Mouse (Mus musculus): ENCODE results near the gene Shank2. TPM values are rescaled to one million over a fixed set of nuclear protein-coding genes. Genes with fewer than 3 reads are reported as not detected.

Gene Shank2
- total RNA-seq, 2 experiments from 2014 or later = 133 to 138 TPM

DNA sequence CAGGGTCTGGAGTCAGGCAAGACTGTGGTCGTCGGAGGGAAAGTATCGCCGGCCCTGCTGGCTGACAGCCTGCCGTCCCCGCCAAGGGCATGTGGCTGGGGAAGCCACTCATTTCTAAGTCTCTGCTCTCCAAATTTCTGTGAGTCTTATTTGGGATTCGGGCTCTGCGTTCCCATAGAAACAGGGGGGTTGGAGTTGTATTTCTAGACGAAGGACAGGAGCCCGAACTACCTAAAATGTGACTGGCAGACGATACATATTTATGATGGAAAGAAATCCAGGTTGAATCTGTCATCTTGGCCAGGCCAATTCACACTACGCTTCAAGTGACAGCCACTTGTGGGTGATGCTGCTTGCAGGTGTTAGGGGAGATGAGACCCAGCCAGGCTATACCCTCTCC lies 92.4 kb downstream of the Shank2 start:
- no peak for DNase-seq (ENCODE audit: low spot score in 2 of 2)
- Histone ChIP-seq H3K4me3 (no peak overlapping the region), H3K27ac (no peak overlapping the region)
- TF ChIP-seq CTCF (conservative IDR thresholded peaks at IDR 0.05) = no peak

DNA sequence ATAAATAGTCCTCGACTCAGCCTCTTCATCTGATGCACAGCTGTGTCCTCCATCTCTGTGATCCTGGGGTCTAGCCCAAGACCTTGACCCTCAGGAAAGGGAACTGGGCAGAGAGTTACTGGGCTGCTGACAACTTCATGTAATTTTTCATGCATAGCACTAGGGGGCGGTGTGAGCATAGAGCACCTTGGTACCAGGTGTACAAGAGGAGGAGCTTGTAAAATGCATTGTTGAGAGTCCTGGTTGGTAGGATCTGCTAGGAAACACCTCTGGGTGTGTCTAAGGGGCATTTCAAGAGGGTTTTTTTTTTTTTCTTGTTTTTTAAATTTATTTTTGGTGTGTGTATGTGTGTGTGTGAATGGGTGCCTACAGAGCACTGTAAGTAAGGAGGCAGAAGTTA lies 95.6 kb downstream of the Shank2 start:
- peak; percentile 28 to 58 for DNase-seq (ENCODE audit: low spot score in 2 of 2)
- no peak overlapping the region for H3K4me3 ChIP-seq
- TF ChIP-seq CTCF (conservative IDR thresholded peaks at IDR 0.05) = peak; percentile 81
- H3K27ac ChIP-seq = no peak overlapping the region

DNA sequence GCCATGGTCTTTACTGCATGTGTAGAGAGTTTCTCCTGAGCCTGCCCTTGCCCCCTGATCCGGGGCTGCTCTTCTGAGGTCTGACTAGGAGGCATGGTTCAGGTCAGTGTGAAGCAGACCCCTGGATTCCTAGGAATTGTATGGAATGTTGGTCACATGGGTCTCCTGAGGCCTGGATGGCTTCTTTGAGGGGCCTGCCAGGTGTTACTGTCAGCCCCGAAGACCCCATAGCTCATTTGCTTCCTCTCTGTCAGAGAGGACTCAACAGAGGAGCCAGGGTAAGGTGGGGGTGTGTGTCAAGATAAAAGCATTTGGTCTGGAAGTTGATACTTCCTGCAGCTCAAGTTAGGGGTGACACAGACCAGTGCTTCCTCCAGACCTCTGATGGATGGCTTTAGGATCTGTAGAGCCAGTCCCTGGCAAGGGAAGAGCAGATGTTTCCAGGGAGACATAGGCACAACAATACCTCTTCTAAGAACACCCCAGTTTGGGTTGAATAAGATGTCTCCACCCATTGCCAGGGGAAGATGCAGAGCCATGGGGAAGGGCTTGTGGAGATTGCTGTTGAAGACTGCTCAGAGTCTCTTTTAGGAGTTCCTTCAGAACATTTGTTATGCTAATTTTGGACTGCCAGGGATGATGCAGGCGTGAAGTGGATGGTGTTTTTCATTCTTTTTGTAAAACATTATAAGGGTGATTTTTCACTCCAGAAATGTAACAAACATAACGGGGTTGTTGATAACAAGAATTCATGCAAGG lies 100.7 kb downstream of the Shank2 start:
- no peak overlapping the region for H3K4me3 ChIP-seq
- no peak for DNase-seq (ENCODE audit: low spot score in 2 of 2)

DNA sequence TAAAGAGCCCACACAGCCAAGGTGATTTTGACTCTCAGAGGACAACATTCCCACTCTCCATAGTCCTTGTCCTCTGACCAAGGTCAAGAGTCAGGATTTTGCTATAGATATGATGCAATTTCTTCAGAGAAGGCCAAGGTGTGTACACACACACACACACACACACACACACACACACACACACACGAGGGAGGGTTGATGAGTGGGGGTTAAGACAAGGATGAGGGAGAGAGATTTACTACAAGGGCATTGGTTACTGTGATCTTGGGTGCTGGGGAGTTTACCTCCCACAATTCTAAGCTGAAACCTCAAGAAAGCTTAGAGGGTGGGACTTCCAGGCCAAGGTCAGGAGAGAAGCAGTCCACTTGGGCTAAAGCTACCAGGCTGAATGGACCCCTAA lies 104.2 kb downstream of the Shank2 start:
- no peak overlapping the region for H3K27ac ChIP-seq
- no peak overlapping the region for H3K4me3 ChIP-seq
- no peak for DNase-seq (ENCODE audit: low spot score in 2 of 2)
- TF ChIP-seq CTCF (conservative IDR thresholded peaks at IDR 0.05) = no peak

More for the DNA sequence above, 100.7 kb downstream of the Shank2 start:
- TF ChIP-seq CTCF (conservative IDR thresholded peaks at IDR 0.05) = no peak
- no peak overlapping the region for H3K27ac ChIP-seq

DNA sequence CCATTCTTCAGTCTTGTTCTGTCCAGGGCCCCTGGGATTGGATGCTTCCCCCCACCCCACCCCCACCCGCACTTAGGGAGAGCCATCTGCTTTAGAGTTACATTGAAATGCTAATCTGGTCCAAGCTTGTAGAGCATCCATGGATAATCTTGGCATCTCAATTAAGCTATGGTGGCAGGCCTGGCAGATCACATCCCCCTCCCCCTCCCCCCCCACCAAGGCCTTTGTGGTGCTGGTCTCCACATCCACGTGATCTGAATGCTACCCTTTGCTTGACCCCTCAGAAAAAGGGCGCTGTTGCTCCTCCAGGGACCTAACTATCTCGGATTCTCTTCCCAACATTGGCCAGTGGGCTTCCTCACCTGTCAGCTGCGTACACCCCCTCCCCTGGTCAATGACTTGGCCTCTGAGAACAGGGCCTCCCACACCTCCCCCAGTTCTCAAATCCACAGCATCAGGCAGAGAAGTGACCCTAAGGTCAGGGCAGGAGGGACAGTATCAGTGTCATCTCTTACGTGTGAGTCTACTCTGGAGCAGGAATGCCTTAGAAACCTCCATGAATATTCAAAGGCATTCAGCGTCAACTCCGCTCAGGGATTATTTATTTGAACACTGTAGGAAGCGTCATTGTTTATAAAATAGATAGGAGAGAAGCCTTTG lies 104.8 kb downstream of the Shank2 start:
- no peak overlapping the region for H3K4me3 ChIP-seq
- H3K27ac ChIP-seq = no peak overlapping the region
- DNase-seq (ENCODE audit: low spot score in 2 of 2) = no peak
- no peak for TF ChIP-seq CTCF (conservative IDR thresholded peaks at IDR 0.05)

DNA sequence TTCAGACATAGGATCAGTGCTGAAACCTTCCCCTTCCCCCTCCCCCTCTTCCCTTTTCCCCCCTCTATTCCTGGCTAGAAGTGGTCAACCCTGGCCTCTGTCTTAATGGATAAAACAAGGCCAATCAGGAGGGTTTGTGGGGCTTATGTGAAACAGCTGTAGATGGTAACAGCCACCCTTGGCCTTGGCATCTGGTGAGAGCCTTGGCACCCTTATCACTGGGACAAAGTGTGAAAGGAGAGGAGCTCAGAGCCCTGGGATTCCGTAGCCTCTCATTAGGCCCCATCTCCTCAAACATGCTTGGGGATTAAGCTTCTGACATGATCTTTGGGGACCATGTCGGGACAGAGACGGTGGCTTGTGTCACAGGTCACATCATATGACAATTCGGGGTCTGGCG lies 106.4 kb downstream of the Shank2 start:
- no peak for TF ChIP-seq CTCF (conservative IDR thresholded peaks at IDR 0.05)
- Histone ChIP-seq H3K4me3 (no peak overlapping the region), H3K27ac (no peak overlapping the region)
- DNase-seq (ENCODE audit: low spot score in 2 of 2) = no peak

DNA sequence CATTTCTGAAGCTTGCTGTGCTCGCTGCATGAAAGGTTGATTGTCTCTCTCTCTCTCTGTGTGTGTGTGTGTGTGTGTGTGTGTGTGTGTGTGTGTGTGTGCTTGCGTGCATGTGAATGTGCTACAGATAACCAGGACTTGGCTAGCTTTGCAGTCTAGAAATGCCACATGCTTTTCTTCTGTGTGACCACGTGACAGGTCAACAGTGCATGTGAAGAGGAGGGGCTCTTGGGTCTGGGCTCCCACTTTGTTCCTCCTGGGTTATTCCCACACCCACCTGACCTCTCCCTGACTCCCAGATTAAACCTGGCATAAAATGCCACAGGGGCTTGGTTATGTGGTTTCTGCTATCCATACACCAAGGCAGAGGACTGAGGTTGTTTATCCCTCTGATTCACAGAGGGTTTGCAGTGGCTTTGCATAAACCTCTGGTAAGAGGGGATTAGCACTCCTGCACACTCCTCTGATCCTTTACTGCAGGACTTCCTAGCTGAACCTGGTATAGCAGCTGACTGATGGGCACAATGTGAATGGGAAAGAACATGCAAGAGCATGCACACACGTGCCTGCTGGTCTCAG lies 109.4 kb downstream of the Shank2 start:
- TF ChIP-seq CTCF (conservative IDR thresholded peaks at IDR 0.05) = no peak
- no peak for DNase-seq (ENCODE audit: low spot score in 2 of 2)
- no peak overlapping the region for H3K4me3 ChIP-seq
- H3K27ac ChIP-seq = no peak overlapping the region

DNA sequence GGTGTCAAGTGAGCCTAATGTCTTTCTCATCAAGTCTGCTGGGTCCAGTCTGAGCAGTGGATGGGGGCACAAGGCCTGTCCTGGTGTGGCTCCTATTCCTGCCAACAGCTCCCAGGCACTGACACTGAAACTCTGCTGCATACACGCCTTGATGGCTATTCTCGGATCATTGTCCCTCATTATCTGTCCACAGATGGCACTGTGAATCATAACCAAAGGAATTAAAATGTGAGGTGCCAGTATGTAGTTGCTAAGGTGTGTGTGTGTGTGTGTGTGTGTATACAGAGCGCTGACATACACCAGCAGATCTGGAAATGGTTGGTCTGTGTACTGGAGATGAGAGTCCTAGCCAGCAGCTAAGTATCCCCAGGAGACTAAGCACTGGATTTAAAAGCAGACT lies 110.3 kb downstream of the Shank2 start:
- no peak overlapping the region for H3K4me3 ChIP-seq
- H3K27ac ChIP-seq = no peak overlapping the region
- TF ChIP-seq CTCF (conservative IDR thresholded peaks at IDR 0.05) = no peak
- no peak for DNase-seq (ENCODE audit: low spot score in 2 of 2)

DNA sequence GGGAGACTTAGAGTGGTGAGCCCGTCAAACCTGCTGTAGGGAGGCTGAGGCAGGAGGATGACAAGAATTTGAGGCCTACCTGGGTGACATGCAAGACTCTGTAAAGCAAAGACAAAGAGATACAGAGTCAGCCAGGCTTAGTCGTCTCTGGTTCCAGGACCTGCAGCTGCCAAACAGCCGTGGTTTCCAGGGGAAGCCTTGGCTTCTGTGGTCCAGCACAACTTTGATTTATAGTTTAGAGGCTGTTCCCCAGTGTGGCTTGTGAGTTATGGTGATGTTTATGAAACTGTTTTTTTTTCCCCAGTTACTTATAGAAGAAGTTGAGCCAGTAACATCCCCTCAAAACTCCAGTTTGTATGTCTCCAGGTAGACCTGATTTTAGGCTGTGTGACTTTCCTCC lies 112.5 kb downstream of the Shank2 start:
- DNase-seq (ENCODE audit: low spot score in 2 of 2) = no peak
- H3K4me3 ChIP-seq = no peak overlapping the region
- no peak for TF ChIP-seq CTCF (conservative IDR thresholded peaks at IDR 0.05)
- H3K27ac ChIP-seq = no peak overlapping the region

DNA sequence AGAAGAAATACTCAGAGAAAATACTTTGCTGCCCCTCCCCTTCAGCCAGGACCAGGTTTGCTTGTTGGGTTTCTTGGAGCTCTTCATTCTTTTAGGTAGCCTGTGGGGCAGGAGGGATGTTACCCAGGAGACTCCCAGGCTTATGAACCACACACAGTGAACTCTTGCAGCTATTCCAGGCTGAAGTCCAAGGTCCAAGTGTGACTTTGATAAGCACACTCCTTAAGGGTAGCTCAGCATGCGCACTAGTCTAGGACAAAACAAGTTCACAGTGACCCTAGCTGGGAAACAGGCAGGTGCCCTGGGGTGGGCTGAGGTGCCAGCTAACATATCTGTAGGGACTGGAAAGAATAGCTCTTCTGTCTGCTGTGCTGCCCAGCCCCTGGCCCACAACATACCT lies 117.8 kb downstream of the Shank2 start:
- Histone ChIP-seq H3K4me3 (no peak overlapping the region), H3K27ac (no peak overlapping the region)
- no peak for DNase-seq (ENCODE audit: low spot score in 2 of 2)
- no peak for TF ChIP-seq CTCF (conservative IDR thresholded peaks at IDR 0.05)

DNA sequence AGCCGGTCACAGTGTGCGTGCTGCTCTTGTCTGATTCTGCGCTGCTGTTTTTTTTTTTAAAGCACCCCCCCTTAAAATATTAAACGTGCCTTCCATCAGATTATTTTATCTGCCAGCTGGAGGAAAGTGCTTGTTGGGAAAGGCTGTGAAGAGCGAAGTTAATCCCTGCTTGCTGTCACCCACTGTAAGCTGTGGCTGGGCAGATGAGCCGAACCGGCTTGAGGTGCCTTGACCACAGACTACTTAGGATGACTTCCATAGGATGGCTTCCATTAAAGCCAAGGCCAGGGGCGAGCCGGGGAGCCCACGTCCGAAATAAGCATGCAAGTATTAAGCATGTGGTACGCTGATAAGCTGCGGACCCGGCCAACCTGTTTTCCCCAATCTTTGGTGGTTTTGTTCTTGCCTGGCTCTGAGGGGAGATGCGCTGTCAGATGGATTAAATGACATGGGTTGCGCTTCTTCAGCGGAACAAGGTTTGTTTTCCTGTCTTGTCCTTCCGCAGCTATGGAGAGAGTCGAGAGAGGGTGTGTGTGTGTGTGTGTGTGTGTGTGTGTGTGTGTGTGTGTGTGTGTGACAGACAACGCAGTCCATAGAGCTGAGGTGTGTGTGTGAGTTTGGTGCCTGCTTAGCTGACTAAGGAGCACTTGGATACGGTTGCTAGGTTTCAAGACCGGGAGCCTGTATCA lies 131.1 kb downstream of the Shank2 start:
- Histone ChIP-seq H3K27ac (peak overlapping the region; percentile 96), H3K4me3 (peak overlapping the region; percentile 59)
- DNase-seq (ENCODE audit: low spot score in 2 of 2) = peak; percentile 35 to 55
- TF ChIP-seq CTCF (conservative IDR thresholded peaks at IDR 0.05) = no peak

DNA sequence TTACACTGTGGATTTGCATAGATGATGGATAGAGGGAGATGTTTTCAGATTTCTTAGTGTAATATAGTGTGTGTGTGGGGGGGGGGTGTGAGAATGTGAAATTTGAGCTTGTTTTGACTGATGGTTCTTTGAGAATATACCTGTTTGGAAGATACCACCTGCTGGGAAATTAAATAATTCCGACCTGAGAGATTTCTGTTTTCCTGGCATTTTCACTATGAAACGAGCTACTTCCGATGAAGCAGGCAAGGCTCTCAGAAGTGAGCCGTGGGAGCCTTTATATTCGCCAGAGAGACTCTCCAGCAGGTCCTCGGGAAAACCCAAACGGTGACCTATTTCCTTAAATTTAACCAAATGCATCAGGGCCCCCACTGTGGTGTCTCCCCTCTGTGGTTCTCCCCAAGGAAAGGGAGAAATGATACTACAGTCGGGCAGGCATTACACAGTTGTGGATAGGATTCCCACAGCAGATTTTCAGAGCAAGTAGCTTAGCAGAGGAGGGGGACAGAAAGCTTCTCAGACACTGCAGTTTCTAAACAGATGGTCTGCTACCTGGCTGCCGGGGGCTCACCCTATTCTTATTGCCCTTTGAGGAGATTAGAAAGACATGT lies 131.8 kb downstream of the Shank2 start:
- Histone ChIP-seq H3K4me3 (peak overlapping the region; percentile 56), H3K27ac (peak overlapping the region; percentile 85)
- TF ChIP-seq CTCF (conservative IDR thresholded peaks at IDR 0.05) = no peak
- peak in 1 of 2 experiments; percentile 21 for DNase-seq (ENCODE audit: low spot score in 2 of 2)

DNA sequence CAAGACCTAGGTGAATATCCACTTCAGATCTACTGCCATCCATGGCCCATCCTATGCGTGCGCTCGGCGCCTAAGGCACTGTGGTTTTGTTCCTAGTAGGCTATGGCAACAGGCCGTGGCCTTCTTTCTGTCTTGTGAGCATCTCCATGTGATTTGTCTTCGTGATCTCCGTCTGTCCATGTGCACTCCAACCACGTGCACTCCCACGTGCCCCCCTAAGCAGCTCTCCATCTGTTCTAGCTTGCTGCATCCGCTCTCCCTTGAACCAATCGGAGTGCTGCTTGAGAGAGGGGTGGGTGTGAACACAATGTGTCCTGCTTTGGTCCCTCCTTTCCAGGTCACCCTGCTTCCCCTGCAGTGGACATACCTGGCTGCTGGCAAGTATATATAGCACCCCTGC lies 133.0 kb downstream of the Shank2 start:
- TF ChIP-seq CTCF (conservative IDR thresholded peaks at IDR 0.05) = no peak
- DNase-seq (ENCODE audit: low spot score in 2 of 2) = peak; percentile 31 to 34
- Histone ChIP-seq H3K27ac (no peak overlapping the region), H3K4me3 (no peak overlapping the region)
